Mouse (Mus musculus) adrenal gland, postnatal 10 days (tissue): ENCODE data around the gene Abhd6. TPM values are rescaled to one million over a fixed set of nuclear protein-coding genes. Genes with fewer than 3 reads are reported as not detected.
A peak's percentile ranks its signal among the peaks of the same experiment; 100 is the strongest.

ENCODE experiments used
- DNase-seq: peaks from one replicate; pipeline ENCODE4 v3.0.0; 2021; ENCODE audit warnings: mixed read lengths
- total RNA-seq, 2 experiments: library from RNA; stranded (reverse); gene quantifications; 2 replicates each; pipeline ENCODE4 v1.2.3; 2021

Gene Abhd6
- total RNA-seq, 2 experiments from 2014 or later: 39.2 to 40.2 TPM

DNA sequence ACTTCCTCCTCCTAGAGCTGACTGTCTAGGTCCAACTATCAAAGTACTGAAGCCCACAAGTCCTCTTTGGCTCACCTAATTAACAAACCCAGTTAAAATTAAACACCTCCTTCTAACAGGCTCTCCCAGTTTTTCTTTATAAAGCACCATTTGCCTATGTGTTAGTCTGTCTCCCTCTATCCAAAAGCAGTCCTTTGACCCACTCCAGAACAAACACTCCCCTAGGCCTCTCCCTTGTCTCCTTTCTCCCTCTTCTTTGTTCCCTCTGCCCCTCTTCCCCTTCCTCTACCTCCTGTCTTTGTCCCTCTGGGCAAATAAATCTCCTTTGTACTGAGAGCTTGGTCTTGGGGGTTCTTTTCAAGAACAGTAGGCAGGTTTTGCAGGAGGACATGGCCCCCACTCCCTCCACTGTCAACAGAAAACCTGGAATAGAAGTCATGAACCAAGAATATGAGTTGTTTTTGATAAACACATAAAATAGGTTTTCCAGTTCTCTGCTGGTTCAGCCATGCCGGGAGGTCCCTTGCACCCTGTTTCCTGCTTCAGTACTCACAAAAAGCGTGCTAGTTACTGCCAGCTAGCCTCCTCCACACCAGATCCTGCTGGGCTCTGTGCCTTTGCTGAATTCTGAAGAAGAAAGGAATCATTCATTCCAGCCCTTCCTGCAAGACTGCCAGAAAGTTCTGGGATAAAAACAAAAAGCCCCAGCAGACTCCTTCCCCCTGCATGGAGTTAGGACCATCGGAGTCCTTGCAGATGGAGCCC, 60.0 kb downstream of the Abhd6 start:
- no peak for DNase-seq

DNA sequence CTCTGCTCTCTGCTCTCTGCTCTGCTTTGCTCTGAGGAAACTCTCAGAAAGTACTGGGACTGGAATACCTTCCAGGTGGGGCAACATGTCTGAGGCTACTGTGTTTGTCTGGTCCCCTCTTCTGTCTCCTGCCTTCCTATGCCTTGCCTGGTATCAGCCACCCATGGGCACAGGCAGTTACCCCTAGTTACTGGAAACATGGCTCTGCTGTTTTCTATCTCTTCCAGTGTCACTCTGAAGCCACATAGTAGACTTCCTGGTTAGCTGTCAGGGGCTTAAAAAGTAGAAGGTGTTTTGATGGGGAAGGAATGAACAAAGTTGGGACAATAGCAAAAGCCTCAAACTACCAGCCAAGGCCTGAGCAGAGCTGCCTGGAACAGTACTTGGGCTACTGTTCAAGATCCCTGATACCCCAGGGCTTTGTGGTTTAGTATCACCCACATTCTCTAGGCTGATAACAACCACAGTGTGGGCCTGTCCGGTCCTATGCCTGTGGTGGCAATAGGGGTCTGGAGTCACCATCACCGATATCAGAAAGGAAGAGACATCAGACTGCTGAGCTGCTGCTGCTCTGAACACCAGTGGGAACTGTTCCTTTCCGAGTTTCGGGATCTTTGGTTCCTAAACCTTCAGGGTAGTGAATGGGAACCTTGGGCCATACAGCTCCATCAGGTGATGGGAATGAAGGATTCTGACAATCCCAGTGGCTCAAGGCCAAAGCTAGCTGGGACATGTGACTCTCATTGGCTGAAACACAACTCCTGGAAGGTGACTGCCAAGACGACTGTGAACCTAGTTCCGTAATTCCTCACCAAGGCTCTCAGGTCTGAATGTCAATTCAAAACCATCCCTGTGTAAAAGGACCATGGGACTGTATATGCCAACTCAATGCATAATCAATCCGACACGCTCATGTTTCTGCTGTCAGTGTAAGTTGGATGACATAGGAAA, 61.4 kb downstream of the Abhd6 start:
- DNase-seq: peak; percentile 41

DNA sequence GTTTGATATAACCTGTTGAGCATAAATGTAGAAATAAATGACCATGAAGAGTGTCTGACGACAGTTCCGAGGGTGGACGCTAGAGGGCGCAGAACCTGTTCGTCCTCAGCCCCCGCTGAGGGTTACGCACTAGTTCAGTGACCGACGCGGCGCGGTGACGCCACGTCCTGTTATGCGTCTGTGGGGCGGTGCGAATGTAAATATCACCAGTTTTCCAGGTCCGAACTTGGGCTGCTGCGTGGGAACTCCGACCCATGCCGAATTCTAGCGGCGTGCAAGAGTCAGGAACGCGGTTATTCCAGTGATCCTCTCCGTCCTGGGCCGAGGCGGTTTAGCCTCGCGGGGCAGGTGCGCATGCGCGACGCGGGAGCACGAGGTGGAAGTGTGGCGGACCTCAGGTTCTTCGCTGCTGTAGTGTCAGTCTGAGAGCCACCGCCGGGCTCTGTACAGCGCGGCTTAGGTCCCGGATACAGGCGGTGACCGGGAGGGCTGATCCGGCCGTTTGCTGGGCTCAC, 77.5 kb downstream of the Abhd6 start, which contains the start of gene Rpp14:
Gene Rpp14 (plus strand): TSS at position 203 of the 515 bp plus-strand sequence.
- peak; percentile 98 for DNase-seq

DNA sequence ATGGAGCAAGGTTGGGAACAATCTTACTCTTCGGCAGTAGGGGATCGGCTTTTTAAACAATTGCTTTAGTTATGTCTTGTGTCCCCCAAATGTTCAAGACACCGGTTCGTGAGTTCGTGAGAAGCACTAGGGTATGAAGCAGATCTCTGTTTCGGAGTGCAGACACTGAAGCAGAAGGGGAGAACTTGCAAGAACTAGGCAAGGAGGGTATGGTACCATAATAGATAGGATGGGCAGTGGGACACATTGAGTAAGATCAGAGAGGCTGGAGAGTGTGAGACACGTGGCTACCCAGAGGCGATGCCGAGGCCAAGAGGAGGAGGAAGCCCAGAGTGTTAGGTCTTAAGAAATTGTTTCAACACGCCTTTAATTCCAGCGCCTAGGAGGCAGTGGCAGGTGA, 78.0 kb downstream of the Abhd6 start:
- peak; percentile 48 for DNase-seq

DNA sequence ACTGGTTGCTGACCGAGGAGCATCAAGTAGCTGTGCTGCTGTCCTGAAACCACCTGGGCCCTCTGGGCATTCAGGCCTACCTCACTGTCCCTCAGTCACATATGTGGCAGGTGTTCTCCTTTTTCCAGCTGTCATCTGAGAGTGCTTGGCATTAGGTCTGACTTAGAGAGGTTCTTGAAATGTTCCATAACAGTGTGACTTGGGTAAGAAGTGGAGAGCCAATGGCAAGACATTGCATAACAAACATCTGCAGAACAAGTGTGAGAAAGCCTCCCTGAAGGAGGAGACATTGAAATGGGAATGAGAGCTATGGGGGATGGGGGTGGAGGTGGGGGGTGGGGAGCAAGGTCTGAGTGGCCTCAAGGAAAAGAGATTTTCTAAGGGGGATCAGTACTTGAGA, 80.2 kb downstream of the Abhd6 start:
- DNase-seq: no peak

DNA sequence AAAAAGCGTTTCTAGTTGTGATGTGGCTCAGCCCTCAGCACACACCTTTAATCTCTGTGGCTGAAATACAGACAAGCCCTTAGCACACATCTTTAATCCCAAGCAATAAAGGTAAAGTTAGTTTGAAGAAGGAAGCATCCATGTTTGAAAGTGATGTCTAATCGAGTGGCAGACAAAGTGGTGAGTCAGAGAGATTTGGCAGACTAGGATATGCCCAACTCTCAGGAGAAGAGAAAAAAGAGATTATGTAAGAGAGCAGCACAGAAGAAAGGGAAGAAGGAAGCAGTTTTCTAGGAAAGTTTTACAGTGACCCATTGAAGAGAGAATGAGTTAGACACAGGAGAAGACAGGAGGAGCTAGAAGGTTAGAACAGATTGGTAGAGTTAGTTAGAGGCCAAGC, 86.3 kb downstream of the Abhd6 start:
- DNase-seq: no peak

DNA sequence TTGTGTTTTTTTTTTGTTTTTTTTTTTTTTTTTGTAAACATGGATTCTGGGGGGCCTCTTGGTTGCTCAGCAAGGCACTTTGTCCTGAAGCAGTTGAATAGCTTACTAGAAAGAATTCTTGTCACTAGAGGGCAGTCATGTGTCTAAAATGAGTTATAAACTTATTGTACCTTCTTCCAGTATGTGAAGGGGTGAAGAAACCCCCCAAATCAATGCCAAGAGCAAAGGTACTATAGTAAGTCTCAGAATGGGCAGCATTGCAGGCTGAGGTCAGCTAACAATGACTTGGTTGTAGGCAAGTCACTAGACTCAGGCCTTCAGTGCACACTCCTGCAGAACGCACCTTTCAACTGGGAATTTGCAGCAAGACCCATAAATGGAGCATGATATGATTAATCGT, 89.9 kb downstream of the Abhd6 start:
- no peak for DNase-seq

DNA sequence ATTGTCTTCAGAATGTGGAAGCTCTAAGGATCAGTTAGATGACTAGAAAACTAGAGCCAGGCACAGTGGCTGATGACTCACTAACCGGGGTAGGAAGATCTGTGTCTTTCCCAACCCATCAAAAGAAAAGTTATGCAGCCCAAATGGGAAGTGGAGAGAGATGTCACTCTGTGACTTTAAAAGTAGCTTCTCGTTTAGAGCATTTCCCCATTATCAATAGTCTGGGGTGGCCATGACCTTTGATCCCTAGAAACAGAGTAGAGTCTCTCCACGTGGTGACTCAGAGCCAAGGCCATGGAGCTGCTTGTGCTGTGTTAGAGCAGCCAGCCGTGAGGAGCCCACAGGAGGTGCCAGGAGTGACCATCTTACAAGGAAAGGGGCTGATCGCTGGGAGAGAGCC, 90.7 kb downstream of the Abhd6 start:
- peak; percentile 62 for DNase-seq

DNA sequence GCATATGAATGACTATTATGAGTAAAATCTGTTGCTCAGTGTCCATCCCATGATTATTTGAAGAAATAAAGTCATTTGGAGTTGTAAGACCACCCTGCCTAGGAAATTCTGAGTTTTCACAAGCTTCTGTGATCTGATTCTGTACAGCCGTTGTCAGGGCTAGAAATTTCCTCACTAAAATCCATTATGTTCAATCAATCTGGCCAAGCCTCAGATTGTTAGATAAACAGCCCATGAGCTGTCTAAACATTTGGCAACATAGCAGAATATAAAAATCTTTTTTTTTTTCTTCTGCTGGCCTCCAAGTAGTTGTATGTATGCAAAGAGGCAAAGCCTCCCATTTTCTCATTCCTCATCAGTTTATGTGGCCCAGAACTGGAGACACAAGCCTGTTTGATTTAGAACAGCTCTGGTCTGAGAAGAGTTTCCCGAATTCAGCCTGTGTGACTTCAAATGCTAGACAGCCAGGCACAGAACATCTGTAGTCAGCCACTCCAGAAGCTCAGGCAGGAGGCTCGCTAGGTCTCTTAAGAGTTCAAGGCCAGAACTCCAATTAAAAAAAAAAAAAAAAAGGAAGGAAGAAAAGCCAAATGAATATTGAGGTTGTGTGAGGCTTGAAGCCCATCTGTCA, 92.3 kb downstream of the Abhd6 start:
- no peak for DNase-seq

DNA sequence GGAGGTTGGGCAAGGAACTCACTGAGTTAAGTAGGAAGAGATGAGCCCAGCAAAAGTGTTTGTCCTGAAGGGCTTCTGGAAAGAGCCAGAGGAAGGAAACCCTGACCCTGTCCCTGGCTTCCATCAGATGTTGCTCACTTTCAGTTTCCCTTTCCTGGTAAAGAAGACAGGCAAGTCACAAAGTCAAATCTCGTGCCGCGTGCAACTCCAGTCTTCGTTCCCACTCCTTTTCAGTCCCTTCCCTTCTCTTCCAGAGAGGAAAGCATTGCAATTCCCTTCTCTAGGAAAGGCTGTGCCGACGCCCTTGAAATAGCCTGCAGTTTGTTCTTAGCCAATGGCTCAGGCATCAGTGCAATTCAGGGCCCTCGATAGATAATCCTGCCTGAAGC, 92.9 kb downstream of the Abhd6 start:
- peak; percentile 49 for DNase-seq

DNA sequence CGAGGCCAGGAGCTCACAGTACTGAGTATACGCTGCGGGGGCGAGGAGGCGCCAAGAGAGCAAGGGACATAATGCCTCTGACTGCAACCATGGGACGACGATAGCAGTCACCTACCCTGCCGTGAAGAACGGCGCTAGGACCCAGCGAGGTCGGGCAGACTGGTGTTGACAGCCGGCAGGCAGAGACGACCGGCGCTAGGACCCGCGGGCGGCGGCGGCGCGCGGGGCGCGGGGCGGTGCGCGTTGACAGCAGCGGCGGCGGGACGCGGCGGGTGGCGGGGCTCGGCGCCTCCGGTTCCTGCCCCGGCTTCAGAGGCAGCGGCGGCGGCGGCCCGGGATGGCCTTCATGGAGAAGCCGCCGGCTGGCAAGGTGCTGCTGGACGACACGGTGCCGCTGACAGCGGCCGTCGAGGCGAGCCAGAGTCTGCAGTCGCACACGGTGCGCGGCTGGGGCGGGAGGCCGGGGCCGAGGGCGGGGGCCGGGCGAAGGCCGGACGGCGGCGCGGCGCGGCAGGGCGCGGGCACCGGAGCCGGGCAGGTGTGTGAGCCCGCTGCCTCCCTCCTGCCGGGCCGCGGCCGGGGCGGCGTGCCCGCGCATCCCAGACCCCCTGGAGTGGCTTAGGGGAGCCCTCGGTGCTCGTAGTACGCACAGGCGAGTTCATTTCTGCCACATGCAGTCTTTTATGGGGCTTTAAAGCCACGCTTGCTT, 95.4 kb downstream of the Abhd6 start, which contains the start of gene Pxk:
Gene Pxk (plus strand): TSS at position 234 of the 709 bp plus-strand sequence.
- DNase-seq: peak; percentile 97

DNA sequence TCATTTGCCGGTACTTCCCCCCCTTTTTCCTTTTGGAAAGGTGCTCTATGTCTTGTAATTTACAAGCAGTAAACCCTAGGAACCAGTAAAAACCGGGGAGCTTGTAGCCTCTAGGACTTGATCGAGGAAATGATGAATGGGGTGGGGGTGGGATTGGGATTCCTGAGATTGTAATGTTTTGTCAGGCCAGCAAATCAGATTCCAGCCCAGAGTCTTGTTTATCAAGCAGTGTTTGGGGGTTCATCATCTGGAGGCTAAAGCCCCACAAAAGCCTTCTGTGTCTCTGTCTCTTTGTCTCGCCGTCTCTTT, 95.9 kb downstream of the Abhd6 start:
- DNase-seq: no peak

DNA sequence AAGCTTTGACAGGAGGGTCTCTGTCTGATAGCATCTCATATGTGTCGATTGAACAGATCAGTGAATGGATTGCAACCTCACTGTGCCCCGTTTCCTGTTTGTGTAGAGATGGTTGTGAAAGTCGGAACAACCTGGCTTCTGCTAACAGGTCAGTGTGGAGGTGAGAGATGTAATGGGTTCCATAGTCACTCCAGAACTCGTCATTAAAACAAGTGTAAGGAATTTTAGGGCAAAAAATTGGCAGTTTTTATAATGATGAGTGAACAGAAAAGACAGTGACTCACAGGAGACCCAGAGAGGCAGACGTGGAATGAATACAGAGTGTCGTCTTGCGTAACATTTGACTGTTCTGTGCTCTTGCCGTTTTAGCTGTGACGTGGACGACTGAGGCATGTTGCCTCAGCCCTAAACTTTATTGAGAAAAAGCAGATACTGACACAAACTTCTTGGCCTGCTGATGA, 96.9 kb downstream of the Abhd6 start:
- DNase-seq: peak; percentile 37

DNA sequence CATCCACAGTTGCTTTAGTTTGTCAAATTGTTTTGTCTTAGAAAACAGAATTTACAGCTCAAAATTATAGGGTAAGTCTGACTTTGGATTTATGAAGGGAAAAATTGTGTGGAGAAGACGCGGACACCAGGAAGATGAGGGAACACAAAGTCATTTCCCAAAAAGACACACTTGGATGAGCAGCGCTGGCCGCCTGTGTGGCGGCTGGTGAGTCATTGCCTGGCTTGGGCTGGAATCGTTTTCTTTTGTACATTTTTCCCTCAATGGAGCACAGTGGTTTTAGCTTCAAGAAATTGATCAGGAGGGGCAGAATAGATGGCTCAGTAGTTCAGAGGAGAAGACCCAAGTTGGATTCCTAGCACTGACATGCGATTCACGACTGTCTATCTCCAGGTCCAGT, 99.2 kb downstream of the Abhd6 start:
- no peak for DNase-seq

DNA sequence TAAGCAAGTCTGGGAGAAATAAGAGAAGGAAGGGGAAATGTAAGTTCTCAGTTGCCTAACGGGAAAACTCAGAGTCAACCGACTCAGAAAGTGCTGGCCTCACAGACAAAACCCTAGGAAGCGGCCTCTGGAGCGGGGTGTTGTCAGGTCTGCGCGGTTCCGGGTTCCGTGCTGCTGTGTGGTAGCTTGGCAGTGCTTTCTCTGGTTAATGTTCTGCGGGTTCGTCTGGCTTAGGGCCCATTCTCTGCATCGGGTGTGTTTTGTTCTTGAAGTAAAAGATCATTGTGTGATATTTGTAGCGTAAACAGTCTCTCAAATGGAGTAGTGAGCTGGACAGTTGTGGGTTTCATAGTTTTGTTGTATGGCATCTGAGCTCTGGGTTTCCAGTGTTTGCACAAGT, 100.0 kb downstream of the Abhd6 start:
- no peak for DNase-seq

Other genes starting within 250 kb of the Abhd6 start
- gene Gm26661, start 211.3 kb upstream of the Abhd6 start, total RNA-seq: not detected
- 10 to 100 TPM; 43.6 to 52.7 TPM for gene Flnb, start 184.9 kb upstream of the Abhd6 start, total RNA-seq
- gene Gm45521, start 45.6 kb upstream of the Abhd6 start, total RNA-seq: not detected
- gene Dnase1l3, start 8.3 kb upstream of the Abhd6 start, total RNA-seq: 1 to 10 TPM; 4.2 to 7.8 TPM
- gene Rpp14, start 77.5 kb downstream of the Abhd6 start, total RNA-seq: 10 to 100 TPM; 31.6 to 37.2 TPM
- 10 to 100 TPM; 32.3 to 40.9 TPM for gene Pxk, start 95.3 kb downstream of the Abhd6 start, total RNA-seq
- gene Pdhb, start 170.1 kb downstream of the Abhd6 start, total RNA-seq: 100 to 1,000 TPM; 530 to 551 TPM
- 10 to 100 TPM; 13.5 to 14.3 TPM for gene Kctd6, start 211.2 kb downstream of the Abhd6 start, total RNA-seq